Mouse (Mus musculus): ENCODE data around the gene Med13l.

DNA sequence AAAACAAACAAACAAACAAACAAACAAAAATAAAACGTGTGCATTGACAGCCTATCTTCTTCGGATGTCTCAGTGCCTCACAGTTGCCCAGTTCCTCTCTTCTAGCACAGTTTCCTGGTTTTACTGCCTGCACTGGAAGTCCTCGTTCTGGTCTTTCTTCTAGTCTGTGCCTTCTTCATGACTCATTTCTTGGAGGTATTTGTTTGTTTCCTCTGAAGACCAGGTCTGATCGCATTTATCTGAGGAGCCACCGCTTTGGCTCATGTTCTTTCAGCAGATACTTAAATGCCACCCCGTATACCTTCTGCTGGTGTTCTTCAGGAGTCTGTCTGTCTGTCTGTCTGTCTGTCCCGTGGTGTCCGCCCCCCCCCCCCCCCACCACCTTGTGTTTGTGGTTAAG, 72.6 kb downstream of the Med13l start:
- no peak for TF ChIP-seq POLR2A (IDR thresholded peaks at IDR 0.05; ENCODE audit: low read depth, low read length)
- no peak for TF ChIP-seq CTCF (conservative IDR thresholded peaks at IDR 0.05; ENCODE audit: insufficient read depth, insufficient read length, low read depth, low read length)
